Mouse (Mus musculus): ENCODE results near the gene Kdsr.

DNA sequence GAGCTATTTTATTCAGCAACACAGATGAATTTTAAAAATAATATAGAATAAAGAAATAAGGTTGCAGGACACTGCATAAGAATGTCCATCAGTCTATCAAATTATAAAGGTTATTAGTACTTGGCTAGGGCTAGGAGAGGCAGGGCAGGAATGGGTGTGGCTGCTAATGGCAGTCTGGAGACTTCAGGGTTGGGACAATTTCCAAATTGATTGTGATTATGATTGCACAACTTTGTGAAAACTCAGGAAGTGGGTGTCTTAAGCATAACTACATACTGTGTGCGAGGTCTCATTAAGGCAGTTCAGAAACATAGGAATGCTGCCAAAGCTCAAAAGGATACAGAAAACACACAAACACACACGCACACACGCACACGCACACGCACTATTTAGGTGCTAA is 7.5 kb downstream of the Kdsr start:
- TF ChIP-seq CTCF (IDR thresholded peaks at IDR 0.05; ENCODE audit: low read depth) (no peak), EP300 (IDR thresholded peaks at IDR 0.05; ENCODE audit: low read depth) (no peak)
